Mouse (Mus musculus) liver (tissue): Measurements from ENCODE around the gene Arhgap44.

Experiments
- DNase-seq: peaks from one replicate; pipeline ENCODE4 v3.0.0-alpha.2; 2020; ENCODE audit warnings: mixed read lengths

Arhgap44 gene

DNA sequence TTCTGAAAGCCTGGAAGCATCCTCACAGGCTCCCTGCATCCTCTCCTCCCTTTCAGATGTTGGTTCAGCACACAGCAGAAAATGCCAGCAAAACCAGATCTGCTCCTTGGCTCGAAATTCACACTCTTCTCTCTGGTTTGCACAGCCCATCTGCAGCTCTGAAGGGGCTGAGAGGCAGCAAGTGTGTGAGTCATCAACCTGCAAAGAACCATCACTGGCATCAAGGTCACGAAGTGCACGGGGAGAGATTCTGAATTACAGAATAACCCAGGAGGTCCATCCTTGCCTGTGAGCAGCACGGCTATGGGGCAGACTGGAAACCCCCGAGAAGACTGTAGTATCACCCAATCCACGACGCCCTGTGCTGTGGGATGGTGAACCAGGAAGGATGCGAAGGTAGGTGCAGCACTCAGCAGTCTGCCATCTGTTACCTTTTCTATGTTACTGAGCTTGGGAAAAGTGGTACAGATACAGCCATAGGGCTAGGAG lies 27.5 kb downstream of the Arhgap44 start:
- DNase-seq, result no peak

GRCm38 (mm10) chr11:65133661-65134060 lies 29.1 kb downstream of the Arhgap44 start:
- DNase-seq, result no peak

- no peak for DNase-seq
These were observed 33.7 kb downstream of the Arhgap44 start for GRCm38 (mm10) chr11:65129110-65129509.

DNA sequence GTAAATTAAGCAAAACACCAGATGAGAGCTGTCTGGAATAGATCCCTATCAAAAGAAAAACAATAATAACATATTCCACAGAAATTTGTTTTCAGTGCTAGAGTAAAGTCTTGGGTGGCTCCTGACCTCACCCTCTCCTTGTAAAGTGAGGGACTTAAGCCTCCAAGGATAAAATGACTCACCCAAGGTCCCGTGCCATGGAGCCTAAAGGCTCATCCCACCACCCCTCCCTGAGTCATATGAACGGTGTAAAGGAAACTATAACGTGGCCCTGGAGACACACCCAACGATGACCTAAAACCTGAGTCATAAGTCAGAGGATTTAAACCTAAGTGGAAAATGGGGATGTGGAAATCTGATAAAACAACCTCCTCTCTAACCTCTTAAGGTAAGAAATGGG lies 34.1 kb downstream of the Arhgap44 start:
- DNase-seq, result no peak

DNA sequence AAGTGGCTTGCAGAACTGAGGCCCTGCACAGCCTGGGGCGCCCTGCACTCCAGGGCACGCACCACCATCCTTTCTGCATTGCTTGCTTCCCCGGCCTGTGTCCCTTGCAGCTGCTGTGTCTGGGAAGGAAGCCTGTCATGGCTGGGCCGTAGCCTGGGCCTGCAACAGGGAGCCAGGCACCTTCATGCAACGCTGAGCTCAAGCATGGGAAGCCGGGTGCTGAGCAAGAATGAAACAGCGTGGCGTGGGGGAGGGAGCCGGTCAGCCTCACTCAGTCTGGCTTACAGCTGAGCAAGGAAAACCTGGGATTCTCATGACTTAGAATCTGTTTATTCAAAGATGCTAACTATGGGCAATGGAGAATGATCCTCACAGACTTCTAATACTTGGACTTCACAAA lies 36.2 kb downstream of the Arhgap44 start:
- no peak for DNase-seq

GRCm38 (mm10) chr11:65124913-65125418 lies 37.8 kb downstream of the Arhgap44 start:
- peak; percentile 6 for DNase-seq

DNA sequence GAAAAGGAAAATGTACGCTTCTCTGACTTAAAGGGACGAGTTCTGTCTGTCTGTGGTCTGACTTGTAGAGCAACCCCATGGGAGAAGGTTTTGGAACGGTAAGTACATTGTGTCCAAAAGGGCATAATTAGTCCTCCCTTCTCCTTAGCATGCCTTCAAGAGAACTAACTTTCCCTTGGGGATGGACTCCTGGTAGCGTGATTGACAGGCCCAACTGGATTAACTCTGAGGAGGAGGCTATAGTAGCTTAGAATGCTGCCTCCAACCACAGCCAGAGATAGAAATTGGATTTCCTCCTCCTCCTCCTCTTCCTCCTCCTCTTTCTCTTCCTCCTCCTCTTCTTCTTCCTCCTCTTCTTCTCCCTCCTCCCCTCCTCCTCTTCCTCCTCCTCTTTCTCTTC lies 42.5 kb downstream of the Arhgap44 start:
- DNase-seq, result no peak

DNA sequence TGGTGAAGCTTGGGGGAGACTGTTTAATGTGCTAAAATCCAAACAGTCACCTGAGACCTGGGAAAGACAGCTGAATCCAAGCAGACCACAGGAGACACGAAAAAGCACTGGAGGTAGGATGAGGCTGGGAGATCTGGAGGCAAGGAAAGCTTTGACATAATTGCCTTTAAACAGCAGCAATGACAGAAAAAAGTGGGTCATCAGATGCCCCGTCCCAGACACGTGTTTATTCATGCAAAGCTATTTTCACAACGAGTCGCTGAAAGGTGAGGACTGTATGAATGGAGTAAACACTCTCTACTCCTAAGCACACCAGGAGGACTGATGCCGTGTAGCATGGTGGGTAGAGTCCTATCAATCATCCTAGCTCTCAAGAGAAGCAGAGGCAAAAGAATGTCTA lies 47.0 kb downstream of the Arhgap44 start:
- DNase-seq, result no peak

GRCm38 (mm10) chr11:65112086-65112485 lies 50.7 kb downstream of the Arhgap44 start:
- DNase-seq, result no peak

GRCm38 (mm10) chr11:65111651-65112050 lies 51.1 kb downstream of the Arhgap44 start:
- no peak for DNase-seq

DNA sequence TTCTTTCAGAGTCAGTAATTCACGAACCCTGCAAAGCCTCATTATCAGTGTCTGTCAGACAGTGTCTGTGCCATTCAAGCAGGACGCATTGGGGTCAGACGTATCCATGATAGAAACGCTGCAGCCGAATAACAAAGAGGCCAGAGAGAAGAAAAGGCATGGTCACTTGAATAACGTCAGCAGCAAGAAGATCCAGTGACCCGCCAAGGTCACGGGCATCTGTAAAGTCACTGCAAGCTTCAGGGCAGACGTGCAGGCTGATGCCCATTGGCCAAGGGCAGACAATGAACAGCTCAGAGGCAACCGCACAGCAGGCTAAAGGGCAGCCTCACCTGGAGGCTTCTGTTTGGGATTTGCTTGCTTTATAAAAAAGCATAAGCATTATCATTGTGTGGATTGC lies 52.7 kb downstream of the Arhgap44 start:
- no peak for DNase-seq

- no peak for DNase-seq
These were observed 55.0 kb downstream of the Arhgap44 start for GRCm38 (mm10) chr11:65107734-65108171.

DNA sequence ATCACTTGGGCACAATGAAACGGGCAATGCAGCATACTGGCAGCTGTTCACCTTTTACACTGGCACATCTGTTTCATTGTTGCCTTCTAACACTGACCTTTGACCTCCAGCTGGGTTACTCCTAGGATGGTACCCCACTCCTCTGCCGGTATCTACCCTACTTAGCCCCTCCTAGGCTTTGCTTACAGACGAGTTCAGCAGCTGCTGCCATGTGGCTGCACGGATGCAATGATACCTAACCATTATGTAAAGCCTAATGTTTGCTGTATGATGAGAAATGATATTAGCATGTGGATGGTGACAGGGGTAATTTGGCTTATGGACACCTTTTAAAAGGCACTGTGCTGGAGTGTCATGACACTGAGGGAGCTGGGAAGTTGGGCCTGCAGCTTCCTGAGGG lies 55.6 kb downstream of the Arhgap44 start:
- no peak for DNase-seq

DNA sequence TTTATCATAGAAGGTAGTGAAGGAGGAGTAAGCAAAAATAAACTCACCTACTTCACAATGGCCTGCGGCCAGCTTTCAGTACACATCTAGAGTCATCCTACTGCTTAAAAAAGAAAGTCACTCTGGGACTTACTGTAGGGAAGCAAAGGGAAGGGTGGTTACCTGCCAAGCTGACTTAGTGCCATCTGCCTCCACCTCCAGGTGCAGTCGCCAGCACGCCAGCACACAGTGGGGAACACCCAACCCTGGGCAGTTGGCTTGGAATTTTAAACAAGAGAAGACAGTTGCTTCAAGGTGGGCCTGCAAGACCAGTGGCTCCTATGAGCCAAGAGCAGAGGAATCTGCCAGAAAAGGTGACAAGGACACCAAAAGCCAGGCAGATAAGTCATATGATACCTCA lies 58.7 kb downstream of the Arhgap44 start:
- DNase-seq, result no peak

GRCm38 (mm10) chr11:65101206-65101605 lies 61.6 kb downstream of the Arhgap44 start:
- DNase-seq, result no peak

DNA sequence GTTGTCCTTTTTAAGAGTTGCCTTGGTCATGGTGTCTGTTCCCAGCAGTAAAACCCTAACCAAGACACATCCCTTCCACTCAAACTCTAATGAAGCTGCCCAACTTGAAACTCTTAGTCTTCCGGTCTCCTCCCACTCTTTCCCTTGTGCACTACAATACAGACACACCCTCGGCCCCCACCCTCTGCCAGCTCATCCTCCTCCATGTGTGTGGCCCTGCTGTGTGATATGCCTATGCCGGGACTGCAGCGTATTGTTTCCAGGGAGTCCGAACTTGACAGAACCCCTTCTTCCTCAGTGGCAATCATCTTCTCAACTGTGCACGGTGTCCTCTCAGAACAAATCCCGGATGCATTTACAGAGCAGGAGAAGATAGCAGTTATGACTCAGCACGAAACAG lies 62.7 kb downstream of the Arhgap44 start:
- no peak for DNase-seq

GRCm38 (mm10) chr11:65097526-65098070 lies 65.2 kb downstream of the Arhgap44 start:
- DNase-seq, result no peak

DNA sequence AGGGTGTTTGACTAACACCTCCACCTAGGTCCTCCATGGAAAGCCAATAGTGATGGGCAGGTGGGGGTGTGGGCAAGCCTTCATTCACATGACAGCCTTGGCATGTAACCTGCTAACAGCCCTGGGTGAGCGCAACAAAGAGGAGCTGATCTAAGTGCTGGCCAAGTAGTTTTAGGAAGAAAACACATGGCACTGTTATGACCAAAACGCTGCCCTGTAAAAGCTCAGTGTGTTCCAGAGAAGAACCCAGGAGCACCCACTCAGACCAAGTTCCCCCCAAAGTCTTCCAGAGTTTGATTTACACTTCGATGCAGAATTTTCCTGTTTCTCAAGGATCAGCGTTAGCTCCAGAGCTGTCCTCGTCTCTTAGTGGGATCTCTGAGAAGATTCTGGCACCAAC lies 65.9 kb downstream of the Arhgap44 start:
- no peak for DNase-seq

- DNase-seq, result no peak
These were observed 69.9 kb downstream of the Arhgap44 start for GRCm38 (mm10) chr11:65092851-65093250.

DNA sequence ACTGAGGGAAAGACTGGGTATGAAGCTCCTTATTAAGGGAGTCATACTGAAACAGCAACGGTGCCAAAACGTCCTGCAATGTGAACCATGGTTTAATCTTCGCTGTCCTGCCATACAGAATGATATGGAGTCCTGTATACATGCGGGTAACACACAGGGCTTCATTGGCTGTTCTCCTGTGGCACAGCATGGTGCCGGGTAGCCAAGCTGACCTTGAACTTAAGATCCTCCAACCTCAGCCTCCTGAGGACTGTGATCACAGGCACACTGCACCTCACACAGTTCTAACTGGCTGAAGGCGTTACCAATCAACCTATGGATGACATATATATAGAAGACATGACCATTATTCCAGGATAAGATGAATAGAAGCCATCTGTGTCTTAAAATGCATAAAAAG lies 72.4 kb downstream of the Arhgap44 start:
- no peak for DNase-seq

DNA sequence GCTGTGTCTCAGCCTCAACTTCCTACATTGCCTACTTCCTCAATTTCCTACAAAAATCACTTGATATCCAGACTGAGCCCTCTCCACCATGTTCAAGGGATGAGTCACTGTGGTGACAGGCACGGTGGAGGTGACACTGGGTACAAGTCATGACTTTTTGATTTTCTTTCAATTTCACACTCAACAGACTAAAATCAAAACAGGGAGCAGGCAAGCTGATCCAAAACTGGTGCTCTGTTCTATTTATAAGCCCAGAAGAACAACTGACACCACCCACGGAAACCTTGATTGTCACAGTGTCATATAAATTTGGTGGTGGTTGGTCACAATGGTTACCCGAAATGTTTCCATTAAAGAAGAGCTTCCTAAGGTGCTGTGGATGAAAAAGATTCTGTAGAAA lies 72.8 kb downstream of the Arhgap44 start:
- no peak for DNase-seq

DNA sequence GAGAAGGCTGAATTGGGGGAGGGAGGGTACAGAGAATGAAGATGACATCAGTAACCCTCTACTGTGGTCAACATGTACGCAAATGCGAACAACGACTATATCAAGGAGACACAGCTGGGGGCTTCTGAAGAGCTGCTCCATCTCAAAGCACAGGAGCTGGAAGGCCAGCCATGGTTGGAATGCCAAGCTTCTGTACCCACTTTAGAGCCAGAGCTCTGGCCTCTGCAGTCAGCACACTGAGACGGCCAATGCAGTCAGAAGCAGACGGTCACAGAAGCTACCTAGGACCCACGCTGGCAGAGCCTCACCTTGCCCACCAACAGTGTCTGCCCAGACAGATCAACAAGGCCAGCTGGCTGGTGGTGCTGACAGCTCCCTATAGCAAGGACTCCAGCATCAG lies 73.5 kb downstream of the Arhgap44 start:
- no peak for DNase-seq

DNA sequence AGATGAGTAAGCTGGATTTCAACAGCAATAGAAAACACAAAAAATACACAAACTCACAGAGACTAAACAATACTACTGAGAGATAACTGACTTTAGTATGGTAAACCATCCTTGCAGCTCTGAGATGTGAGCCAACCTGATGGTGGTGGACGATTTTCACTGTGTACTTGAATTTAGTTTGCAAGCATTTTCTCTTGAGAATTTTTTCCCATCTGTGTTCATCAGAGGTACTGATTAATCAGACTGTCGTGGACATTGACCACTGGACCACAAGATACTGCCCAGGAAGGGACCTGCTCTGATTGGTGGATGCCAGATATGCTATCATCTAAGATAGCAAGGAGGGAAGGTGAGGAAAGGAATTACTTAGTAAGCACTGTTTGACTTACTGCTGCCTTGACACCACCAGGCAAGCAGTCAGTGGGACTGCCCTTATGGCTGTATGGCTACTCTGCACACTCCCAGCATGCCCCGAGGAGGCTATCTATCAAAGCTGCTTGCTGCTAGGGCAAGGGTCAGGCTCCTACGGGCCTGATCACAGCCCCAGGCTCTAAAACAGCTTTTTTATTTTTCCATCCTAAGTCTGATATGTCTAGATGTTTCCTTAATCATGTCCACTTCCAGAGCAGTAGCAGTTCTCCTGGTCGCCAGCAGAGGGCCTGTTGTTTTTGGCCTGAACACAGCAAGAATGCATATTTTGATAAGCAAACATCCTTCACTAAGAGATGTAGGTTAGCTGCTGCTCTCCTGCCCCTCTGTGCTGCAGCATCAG lies 74.1 kb downstream of the Arhgap44 start:
- DNase-seq, result peak; percentile 35

DNA sequence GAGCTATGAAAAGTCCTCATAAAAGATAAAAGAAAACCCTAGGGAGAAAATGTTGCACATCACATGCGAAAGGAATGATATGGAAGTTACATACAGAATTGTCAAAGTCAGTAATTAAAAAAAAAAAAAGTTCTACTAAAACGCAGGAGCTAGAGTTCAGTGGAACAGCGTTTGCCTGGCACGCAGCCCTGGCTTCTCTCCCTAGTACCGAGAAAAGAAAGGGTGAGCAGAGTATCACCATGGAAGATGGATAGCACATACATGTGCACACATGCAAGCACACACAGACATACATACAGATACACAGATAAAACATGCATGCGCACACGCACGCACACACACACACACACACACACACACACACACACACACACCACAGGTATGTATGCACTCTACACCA lies 82.0 kb downstream of the Arhgap44 start:
- DNase-seq, result no peak
